Mouse (Mus musculus) adrenal gland, postnatal 10 days (tissue): Measurements from ENCODE around the gene Ctbp2. TPM values are rescaled to one million over a fixed set of nuclear protein-coding genes. Genes with fewer than 3 reads are reported as not detected.

Experiments used
- DNase-seq: peaks from one replicate; pipeline ENCODE4 v3.0.0; 2021; ENCODE audit warnings: mixed read lengths
- long read RNA-seq, 2 experiments: library from polyadenylated mRNA; stranded (forward); transcript quantifications; one replicate each; pipeline ENCODE4 v2.0.0; 2021
- total RNA-seq, 2 experiments: library from RNA; stranded (reverse); gene quantifications; 2 replicates each; pipeline ENCODE4 v1.2.3; 2021

Ctbp2 gene
- total RNA-seq: 10 to 100 TPM; 52.8 to 63.1 TPM
- long read RNA-seq, experiment 1, transcript Ctbp2-209 (10 exons, 1,997 nt): minor isoform, 7 of 39 reads
- long read RNA-seq, experiment 1, transcript Ctbp2-201 (11 exons, 2,321 nt): major isoform, 15 of 39 reads
- long read RNA-seq, experiment 1, partial matches to known transcripts: 3 of 39 reads
- long read RNA-seq, experiment 1, other reads (novel, unspliced or antisense): 14 of 39 reads
- long read RNA-seq, experiment 2, transcript Ctbp2-201 (11 exons, 2,321 nt): major isoform, 6 of 20 reads
- long read RNA-seq, experiment 2, transcript Ctbp2-209 (10 exons, 1,997 nt): major isoform, 6 of 20 reads
- long read RNA-seq, experiment 2, partial matches to known transcripts: 0 of 20 reads
- long read RNA-seq, experiment 2, other reads (novel, unspliced or antisense): 8 of 20 reads

GRCm38 (mm10) chr7:133123999-133124700 lies at the start of gene Ctbp2:
TSS of gene Ctbp2 (minus strand) at chr7:133124354.
- DNase-seq: peak; percentile 91

- no peak for DNase-seq
These were observed 47.4 kb upstream of the Ctbp2 start for GRCm38 (mm10) chr7:133171403-133172032.

GRCm38 (mm10) chr7:133168928-133169327 lies 44.8 kb upstream of the Ctbp2 start:
- no peak for DNase-seq

GRCm38 (mm10) chr7:133167903-133168302 lies 43.7 kb upstream of the Ctbp2 start:
- no peak for DNase-seq

GRCm38 (mm10) chr7:133164770-133165169 lies 40.6 kb upstream of the Ctbp2 start:
- no peak for DNase-seq

- DNase-seq: no peak
These were observed 38.9 kb upstream of the Ctbp2 start for GRCm38 (mm10) chr7:133163011-133163410.

- DNase-seq: no peak
These were observed 38.0 kb upstream of the Ctbp2 start for GRCm38 (mm10) chr7:133162131-133162530.

- DNase-seq: no peak
These were observed 37.4 kb upstream of the Ctbp2 start for GRCm38 (mm10) chr7:133161362-133162080.

- DNase-seq: no peak
These were observed 35.4 kb upstream of the Ctbp2 start for GRCm38 (mm10) chr7:133159519-133159918.

- DNase-seq: no peak
These were observed 31.5 kb upstream of the Ctbp2 start for GRCm38 (mm10) chr7:133155621-133156020.

- no peak for DNase-seq
These were observed 30.7 kb upstream of the Ctbp2 start for GRCm38 (mm10) chr7:133154846-133155245.

GRCm38 (mm10) chr7:133139689-133140336 lies 15.7 kb upstream of the Ctbp2 start:
- no peak for DNase-seq

GRCm38 (mm10) chr7:133133552-133133951 lies 9.4 kb upstream of the Ctbp2 start:
- DNase-seq: no peak

GRCm38 (mm10) chr7:133132702-133133101 lies 8.5 kb upstream of the Ctbp2 start:
- no peak for DNase-seq

GRCm38 (mm10) chr7:133124701-133125485 lies 739 bp upstream of the Ctbp2 start:
- peak; percentile 52 for DNase-seq

GRCm38 (mm10) chr7:133123244-133123998 lies 733 bp downstream of the Ctbp2 start, which contains the start of gene Fgfr2:
TSS of gene Fgfr2 (minus strand) at chr7:133123350.
- DNase-seq: peak; percentile 83

- DNase-seq: no peak
These were observed 1.5 kb downstream of the Ctbp2 start for GRCm38 (mm10) chr7:133122379-133123243.

- peak; percentile 73 for DNase-seq
These were observed 2.3 kb downstream of the Ctbp2 start for GRCm38 (mm10) chr7:133121661-133122378.
